Mouse (Mus musculus): ENCODE measurements around the gene Nr6a1.

The Nr6a1 gene

GRCm38 (mm10) chr2:38936721-38937378 is 9.4 kb upstream of the Nr6a1 start:
- DNase-seq, result no peak

- DNase-seq, result no peak
Measured at GRCm38 (mm10) chr2:38934936-38935335, 7.4 kb upstream of the Nr6a1 start.

- no peak for DNase-seq
Measured at GRCm38 (mm10) chr2:38933931-38934330, 6.4 kb upstream of the Nr6a1 start.

GRCm38 (mm10) chr2:38931851-38932667 is 4.6 kb upstream of the Nr6a1 start, which contains the start of gene Olfml2a:
TSS of gene Olfml2a (plus strand) at chr2:38931978.
- DNase-seq, result peak; percentile 79 to 80

- no peak for DNase-seq
Measured at GRCm38 (mm10) chr2:38930269-38930668, 2.8 kb upstream of the Nr6a1 start.

- DNase-seq, result peak; percentile 93 to 95
Measured at GRCm38 (mm10) chr2:38926145-38926891, 1.2 kb downstream of the Nr6a1 start.

GRCm38 (mm10) chr2:38925171-38926080 is 2.1 kb downstream of the Nr6a1 start:
- peak; percentile 27 to 38 for DNase-seq

GRCm38 (mm10) chr2:38924571-38924970 is 2.9 kb downstream of the Nr6a1 start:
- DNase-seq, result no peak

GRCm38 (mm10) chr2:38923911-38924310 is 3.6 kb downstream of the Nr6a1 start:
- DNase-seq, result no peak

- DNase-seq, result no peak
Measured at GRCm38 (mm10) chr2:38923471-38923870, 4.0 kb downstream of the Nr6a1 start.

GRCm38 (mm10) chr2:38921374-38921773 is 6.1 kb downstream of the Nr6a1 start:
- DNase-seq, result no peak

- DNase-seq, result peak in 1 of 2 experiments; percentile 17
Measured at GRCm38 (mm10) chr2:38916947-38917691, 10.4 kb downstream of the Nr6a1 start.

- DNase-seq, result no peak
Measured at GRCm38 (mm10) chr2:38914965-38915364, 12.5 kb downstream of the Nr6a1 start.

GRCm38 (mm10) chr2:38914517-38914916 is 13.0 kb downstream of the Nr6a1 start:
- DNase-seq, result no peak

- DNase-seq, result no peak
Measured at GRCm38 (mm10) chr2:38908604-38909003, 18.9 kb downstream of the Nr6a1 start.

- no peak for DNase-seq
Measured at GRCm38 (mm10) chr2:38906097-38906496, 21.4 kb downstream of the Nr6a1 start.

- no peak for DNase-seq
Measured at GRCm38 (mm10) chr2:38904290-38904689, 23.2 kb downstream of the Nr6a1 start.

GRCm38 (mm10) chr2:38902866-38903265 is 24.6 kb downstream of the Nr6a1 start:
- DNase-seq, result no peak

- no peak for DNase-seq
Measured at GRCm38 (mm10) chr2:38880907-38881672, 46.4 kb downstream of the Nr6a1 start.

GRCm38 (mm10) chr2:38874544-38875108 is 52.9 kb downstream of the Nr6a1 start:
- no peak for DNase-seq
